ENCODE assay signal across 8 mouse cellular contexts in genomic region chr1:167230930-167231611, GRCm38 (mm10). TPM values are rescaled to one million over a fixed set of nuclear protein-coding genes. Genes with fewer than 3 reads are reported as not detected.
DNase-seq lines count a peak whose midpoint lies in the region; ATAC-seq and TF ChIP-seq lines count a peak whose summit lies in the region.

No protein-coding gene starts in this region.

- DNase-seq in limb, embryonic 11.5 days (ENCODE audit: low spot score), result no peak
- no peak for DNase-seq in limb, embryonic 10.5 days (ENCODE audit: low spot score)
- peak; percentile 72 for DNase-seq in MN1 (ENCODE audit: low spot score)
- peak; percentile 56 to 61 for DNase-seq in adrenal gland, postnatal 36 days
- DNase-seq in liver, postnatal 0 days, result no peak
- no peak for DNase-seq in cerebellum, postnatal 4 days (ENCODE audit: low spot score in 2 of 2)
- DNase-seq in thymus, postnatal 25 days, result no peak
- no peak for DNase-seq in cerebellum, postnatal 25 days

- 0 out of 2 replicates have a peak, but pooled peaks have one; percentile 7 for TF ChIP-seq CTCF in liver, postnatal 0 days (IDR thresholded peaks at IDR 0.05; ENCODE audit: low read depth)

- ATAC-seq in limb, embryonic 11.5 days (ENCODE audit: insufficient number of reproducible peaks, low FRiP score, low TSS enrichment, low read depth), result peak; percentile 40; the same call in 1 of the 2 replicates
- ATAC-seq in liver, postnatal 0 days, result peak; percentile 73

- no peaks in the 10 kb centered on the region for H3K4me1 ChIP-seq in limb, embryonic 11.5 days (ENCODE audit: control insufficient read depth, insufficient read depth, low read length)
- no peaks in the 10 kb centered on the region for H3K4me1 ChIP-seq in limb, embryonic 10.5 days
- no peaks in the 10 kb centered on the region for H3K4me1 ChIP-seq in liver, postnatal 0 days (ENCODE audit: insufficient read depth)

- no peaks in the 10 kb centered on the region for H3K9me3 ChIP-seq in limb, embryonic 11.5 days (ENCODE audit: control insufficient read depth, low read length)
- no peaks in the 10 kb centered on the region for H3K9me3 ChIP-seq in limb, embryonic 10.5 days (replicated peaks)
- H3K9me3 ChIP-seq in liver, postnatal 0 days (ENCODE audit: low read length), result no peaks in the 10 kb centered on the region

- no peak overlapping the region for H3K9ac ChIP-seq in limb, embryonic 11.5 days (ENCODE audit: low read length)
- H3K9ac ChIP-seq in liver, postnatal 0 days (replicated peaks), result no peak overlapping the region

- 93% methylated on average over 17 of the region's 17 CpGs for WGBS in limb, embryonic 11.5 days
- 94% methylated on average over 17 of the region's 17 CpGs for WGBS in limb, embryonic 10.5 days
- 79% methylated on average over 17 of the region's 17 CpGs for whole genome bisulfite sequencing in liver, postnatal 0 days (ENCODE audit: insufficient replicate concordance)

- H3K4me3 ChIP-seq in limb, embryonic 11.5 days (ENCODE audit: low read depth, low read length), result no peak overlapping the region
- no peak overlapping the region for H3K4me3 ChIP-seq in limb, embryonic 10.5 days
- no peak overlapping the region for H3K4me3 ChIP-seq in liver, postnatal 0 days (ENCODE audit: low read depth, low read length)

- no peak for TF ChIP-seq EP300 in liver, postnatal 0 days (IDR thresholded peaks at IDR 0.05; ENCODE audit: low read depth)

- H3K27ac ChIP-seq in limb, embryonic 11.5 days (replicated peaks; ENCODE audit: low read depth, low read length), result no peak overlapping the region
- H3K27ac ChIP-seq in limb, embryonic 10.5 days, result no peak overlapping the region
- H3K27ac ChIP-seq in liver, postnatal 0 days (ENCODE audit: low read depth), result no peak overlapping the region

- H3K27me3 ChIP-seq in limb, embryonic 11.5 days (ENCODE audit: control insufficient read depth, insufficient read depth, low read length), result no peaks in the 10 kb centered on the region
- no peaks in the 10 kb centered on the region for H3K27me3 ChIP-seq in limb, embryonic 10.5 days (ENCODE audit: low read depth, poor library complexity, severe bottlenecking)
- H3K27me3 ChIP-seq in liver, postnatal 0 days (ENCODE audit: insufficient read depth, low read length), result no peaks in the 10 kb centered on the region

- peaks cover 25% of the 10 kb centered on the region for H3K36me3 ChIP-seq in limb, embryonic 11.5 days (ENCODE audit: control insufficient read depth, insufficient read depth, low read length)
- peaks cover 96% of the 10 kb centered on the region for H3K36me3 ChIP-seq in limb, embryonic 10.5 days
- peaks cover 27% of the 10 kb centered on the region for H3K36me3 ChIP-seq in liver, postnatal 0 days (replicated peaks; ENCODE audit: insufficient read depth, low read length)

- H3K4me2 ChIP-seq in limb, embryonic 11.5 days (ENCODE audit: low read depth, severe bottlenecking), result no peak overlapping the region
- no peak overlapping the region for H3K4me2 ChIP-seq in liver, postnatal 0 days (ENCODE audit: low read depth, low read length)

RNA-seq across cellular contexts. Expression of gene Uck2, which starts 54.0 kb away (rescaled TPM):
- 138 and 143 TPM in 2 replicates for polyA plus RNA-seq in limb, embryonic 11.5 days (2014; fragmentation: Nextera tagmentation; extraction: Ambion mirVana)
- polyA plus RNA-seq in limb, embryonic 10.5 days (2016; fragmentation: Nextera tagmentation; extraction: Ambion mirVana), result 138 and 172 TPM in 2 replicates
- total RNA-seq in adrenal gland, postnatal 36 days (2021), result 10 to 100 TPM; 60.6 to 65.0 TPM
- polyA plus RNA-seq in liver, postnatal 0 days (2015; fragmentation: Nextera tagmentation; extraction: Ambion mirVana), result 18.6 and 20.9 TPM in 2 replicates

Comparison
In these comparisons a context has a peak if more than half of its experiments do, and no peak if none do; other contexts are left out.
1. DNase-seq: peak in MN1 (single experiment) and adrenal gland, postnatal 36 days (2 of 2); none in limb, embryonic 11.5 days (single experiment), limb, embryonic 10.5 days (single experiment), liver, postnatal 0 days (single experiment), cerebellum, postnatal 4 days (0 of 2), thymus, postnatal 25 days (single experiment) and cerebellum, postnatal 25 days (0 of 2).